Mouse (Mus musculus) bone marrow macrophage, adult 2 months (primary cell): ENCODE measurements around the gene Zfp579.

Experiments used
- CTCF ChIP-seq: IDR thresholded peaks from 2 replicates; pipeline ENCODE4 v1.5.1; 2012; ENCODE audit warnings: low read depth, mild to moderate bottlenecking, low read length, moderate library complexity
- POLR2A ChIP-seq: IDR thresholded peaks from 2 replicates; pipeline ENCODE4 v1.6.1; 2012; ENCODE audit warnings: mild to moderate bottlenecking, low read depth, low read length, borderline replicate concordance

DNA sequence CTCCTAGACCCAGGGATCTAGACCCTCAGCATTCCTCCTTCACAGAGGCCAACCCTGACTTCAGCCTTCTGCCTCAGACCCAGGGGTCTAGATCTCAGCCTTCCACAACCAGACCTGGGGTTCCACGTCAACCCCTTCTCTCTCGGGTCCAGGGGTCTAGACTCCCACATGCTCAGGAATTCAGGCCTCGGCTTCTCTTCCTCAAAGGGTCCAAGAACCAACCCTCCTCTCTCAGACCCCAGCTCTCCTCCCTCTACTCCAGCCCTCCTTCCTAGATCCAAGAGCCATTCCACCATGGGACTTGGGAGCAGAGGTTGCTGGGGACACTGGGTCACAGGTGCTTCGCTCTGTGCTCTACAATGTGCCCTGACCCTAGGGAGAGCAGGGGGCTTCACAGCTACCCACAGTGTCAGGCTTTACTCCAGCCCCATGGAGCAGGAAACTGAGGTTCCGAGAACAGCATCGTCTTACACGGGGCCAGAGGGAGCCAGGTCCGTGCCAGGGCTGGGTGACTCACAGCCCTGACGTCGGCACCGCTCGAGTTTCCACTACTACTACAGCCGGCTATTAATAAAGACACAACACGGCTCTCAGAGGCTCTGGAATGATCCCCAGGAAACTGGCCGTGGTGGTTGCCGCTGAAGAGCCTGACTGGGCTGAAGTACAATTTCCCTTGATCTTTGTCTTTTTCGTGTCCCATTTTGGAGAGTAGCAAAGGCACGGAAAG, 23.5 kb downstream of the Zfp579 start:
- TF ChIP-seq CTCF = no peak
- TF ChIP-seq POLR2A = no peak
